Mouse (Mus musculus) embryonic facial prominence, embryonic 15.5 days (tissue): ENCODE results near the gene Med26. TPM values are rescaled to one million over a fixed set of nuclear protein-coding genes. Genes with fewer than 3 reads are reported as not detected.
A peak's percentile ranks its signal among the peaks of the same experiment; 100 is the strongest.

ENCODE experiments used
- ATAC-seq: fragments of 200-750 bp; cut with Nextera tagmentation; 2 replicates; pipeline ENCODE4 v1.8.0; 2017; ENCODE audit warnings: low read depth, moderate TSS enrichment; ENCODE audit not compliant: insufficient number of reproducible peaks, low FRiP score, low TSS enrichment
- H3K27ac ChIP-seq: fragments of 300-500 bp; sonication (generic); replicated peaks from 2 replicates; pipeline ENCODE4 v1.5.1; 2015; ENCODE audit warnings: mild to moderate bottlenecking, inconsistent platforms
- H3K27me3 ChIP-seq: fragments of 300-500 bp; sonication (generic); 2 replicates; pipeline ENCODE4 v1.6.1; 2015; ENCODE audit warnings: inconsistent platforms
- H3K36me3 ChIP-seq: fragments of 300-500 bp; sonication (generic); 2 replicates; pipeline ENCODE4 v1.6.1; 2015; ENCODE audit warnings: mild to moderate bottlenecking, inconsistent platforms
- H3K4me1 ChIP-seq: fragments of 300-500 bp; sonication (generic); 2 replicates; pipeline ENCODE4 v1.6.1; 2015; ENCODE audit warnings: inconsistent platforms
- H3K4me2 ChIP-seq: fragments of 300-500 bp; sonication (generic); replicated peaks from 2 replicates; pipeline ENCODE4 v1.6.1; 2015; ENCODE audit warnings: mild to moderate bottlenecking, inconsistent platforms
- H3K4me3 ChIP-seq: fragments of 300-500 bp; sonication (generic); replicated peaks from 2 replicates; pipeline ENCODE4 v1.5.1; 2015; ENCODE audit warnings: mild to moderate bottlenecking, inconsistent platforms
- H3K9ac ChIP-seq: fragments of 300-500 bp; sonication (generic); 2 replicates; pipeline ENCODE4 v1.6.1; 2015; ENCODE audit warnings: inconsistent platforms
- H3K9me3 ChIP-seq: fragments of 300-500 bp; sonication (generic); replicated peaks from 2 replicates; pipeline ENCODE4 v1.6.1; 2016; ENCODE audit warnings: inconsistent platforms
- WGBS: fragments of 180-500 bp; shearing (Covaris S2); methylation state at CpG from one replicate; pipeline ENCODE4 v1.1.7; 2015; 5-methylcytosine and 5-hydroxymethylcytosine counted together
- polyA plus RNA-seq: library from polyadenylated mRNA; unstranded; fragments of >200 nt; fragmentation: Nextera tagmentation; extraction: Ambion mirVana; gene quantifications from 2 replicates; pipeline ENCODE4 v1.2.1, GENCODE M21; 2015

Gene Med26
- polyA plus RNA-seq, 1 experiment from 2014 or later: 20.4 TPM

GRCm38 (mm10) chr8:72547122-72547801, 808 bp downstream of the Med26 start:
- Histone ChIP-seq H3K9me3 (no peaks in the 10 kb centered on the region), H3K27ac (peak overlapping the region; percentile 97), H3K36me3 (0 out of 2 replicates have a peak, but pooled peaks cover 13% of the 10 kb centered on the region), H3K4me2 (peak overlapping the region; percentile 84), H3K4me3 (peak overlapping the region; percentile 96), H3K27me3 (no peaks in the 10 kb centered on the region), H3K9ac (peak overlapping the region; percentile 99), H3K4me1 (peaks cover 19% of the 10 kb centered on the region)
- 1% methylated on average over 27 of the region's 27 CpGs for WGBS
- no peak for ATAC-seq

DNA sequence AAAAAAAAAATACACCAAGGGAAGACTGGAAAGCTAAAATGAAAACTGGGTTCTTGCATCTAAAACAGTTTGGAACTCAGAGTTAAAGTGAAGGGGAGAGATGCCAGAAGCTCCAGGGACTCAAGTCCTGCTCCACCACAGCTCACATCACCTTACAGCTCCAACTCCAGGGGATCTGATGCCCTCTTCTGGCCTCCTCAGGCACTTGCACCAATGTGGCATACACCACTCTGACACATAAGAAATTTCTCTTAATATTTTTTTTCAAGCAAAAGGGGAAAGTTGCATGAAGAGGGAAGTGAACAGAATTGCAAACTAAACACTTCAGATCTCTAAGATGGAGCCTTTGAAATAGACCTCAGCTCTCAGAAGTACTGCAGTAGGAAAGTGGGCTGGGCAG, 8.8 kb downstream of the Med26 start:
- ATAC-seq: no peak
- no peak overlapping the region for H3K27ac ChIP-seq
- 0 out of 2 replicates have a peak, but pooled peaks cover 11% of the 10 kb centered on the region for H3K36me3 ChIP-seq
- no peaks in the 10 kb centered on the region for H3K9me3 ChIP-seq
- H3K4me1 ChIP-seq: no peaks in the 10 kb centered on the region
- no peak overlapping the region for H3K4me3 ChIP-seq
- H3K4me2 ChIP-seq: no peak overlapping the region
- H3K27me3 ChIP-seq: no peaks in the 10 kb centered on the region
- no peak overlapping the region for H3K9ac ChIP-seq

DNA sequence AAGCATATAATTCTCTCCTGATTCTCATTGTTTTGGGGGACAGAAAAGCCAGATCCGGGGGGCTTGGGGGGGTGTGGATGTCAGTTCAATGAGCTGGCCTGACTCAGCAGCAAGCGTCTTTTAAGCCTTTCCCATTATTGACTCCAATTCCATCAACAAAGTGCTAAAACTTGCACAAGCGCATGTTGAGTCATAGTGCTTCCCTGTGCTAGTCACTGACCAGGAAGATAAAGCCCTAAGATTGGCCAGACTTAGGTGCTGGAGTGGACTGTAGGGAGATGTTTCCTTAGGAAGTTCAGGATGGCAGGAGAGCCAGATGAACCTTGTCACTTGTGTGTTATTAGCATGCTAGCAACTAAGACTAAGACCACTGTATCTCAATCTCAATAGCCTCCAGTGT, 13.2 kb downstream of the Med26 start:
- Histone ChIP-seq H3K9me3 (no peaks in the 10 kb centered on the region), H3K27me3 (no peaks in the 10 kb centered on the region), H3K4me3 (no peak overlapping the region), H3K9ac (no peak overlapping the region), H3K4me1 (no peaks in the 10 kb centered on the region), H3K36me3 (no peaks in the 10 kb centered on the region), H3K4me2 (no peak overlapping the region), H3K27ac (no peak overlapping the region)
- 93% methylated on average over 3 of the region's 3 CpGs for WGBS
- ATAC-seq: no peak

DNA sequence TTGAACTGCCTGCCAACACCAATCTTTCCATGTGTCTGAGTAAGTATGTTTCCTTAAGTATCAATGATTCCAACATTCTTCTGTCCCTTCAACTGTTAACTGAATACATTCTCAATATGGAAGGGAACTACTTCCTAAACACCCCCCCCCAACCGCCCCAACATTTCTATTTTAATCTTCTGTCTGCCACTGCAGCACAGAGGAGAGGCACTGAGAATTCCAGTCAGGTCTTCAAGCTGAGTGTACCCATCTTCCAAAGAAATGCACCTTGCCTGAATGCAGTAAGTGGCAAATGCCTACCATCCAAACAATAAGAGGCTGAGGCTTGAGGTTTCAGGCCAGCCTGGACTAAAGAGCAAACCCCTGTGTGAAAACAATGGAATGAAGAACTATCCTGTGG, 16.0 kb downstream of the Med26 start:
- no peaks in the 10 kb centered on the region for H3K4me1 ChIP-seq
- H3K27ac ChIP-seq: no peak overlapping the region
- 100% methylated on average over 1 of the region's 1 CpGs for WGBS
- H3K4me3 ChIP-seq: no peak overlapping the region
- H3K36me3 ChIP-seq: no peaks in the 10 kb centered on the region
- no peak for ATAC-seq
- H3K4me2 ChIP-seq: no peak overlapping the region
- no peak overlapping the region for H3K9ac ChIP-seq
- no peaks in the 10 kb centered on the region for H3K9me3 ChIP-seq
- H3K27me3 ChIP-seq: no peaks in the 10 kb centered on the region

DNA sequence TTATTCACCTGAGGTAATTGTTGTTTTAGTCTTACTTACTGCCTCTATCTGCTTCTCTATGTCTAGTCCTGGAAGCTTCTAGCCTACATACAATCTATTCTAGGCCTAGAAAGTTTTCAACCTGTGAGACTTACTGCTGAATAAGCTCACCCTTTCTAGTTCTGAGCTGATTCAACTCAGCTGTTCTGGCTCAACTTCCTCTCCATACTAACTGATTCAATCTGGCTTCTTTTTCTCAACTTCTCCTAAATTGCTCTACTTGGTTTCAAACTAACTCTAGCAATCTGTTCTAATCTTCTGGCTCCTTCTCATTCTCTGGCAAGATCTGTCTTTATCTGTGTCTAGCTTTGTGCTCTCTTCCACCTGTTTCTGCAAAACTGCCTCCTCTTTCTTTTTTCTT, 26.2 kb downstream of the Med26 start:
- 0 out of 2 replicates have a peak, but pooled peaks cover 6% of the 10 kb centered on the region for H3K36me3 ChIP-seq
- no peaks in the 10 kb centered on the region for H3K9me3 ChIP-seq
- no peak overlapping the region for H3K4me2 ChIP-seq
- no peak for ATAC-seq
- H3K4me3 ChIP-seq: no peak overlapping the region
- no peaks in the 10 kb centered on the region for H3K4me1 ChIP-seq
- H3K9ac ChIP-seq: no peak overlapping the region
- no peaks in the 10 kb centered on the region for H3K27me3 ChIP-seq
- no peak overlapping the region for H3K27ac ChIP-seq

GRCm38 (mm10) chr8:72517421-72517988, 30.6 kb downstream of the Med26 start:
- Histone ChIP-seq H3K27ac (no peak overlapping the region), H3K9ac (no peak overlapping the region)
- ATAC-seq: no peak

DNA sequence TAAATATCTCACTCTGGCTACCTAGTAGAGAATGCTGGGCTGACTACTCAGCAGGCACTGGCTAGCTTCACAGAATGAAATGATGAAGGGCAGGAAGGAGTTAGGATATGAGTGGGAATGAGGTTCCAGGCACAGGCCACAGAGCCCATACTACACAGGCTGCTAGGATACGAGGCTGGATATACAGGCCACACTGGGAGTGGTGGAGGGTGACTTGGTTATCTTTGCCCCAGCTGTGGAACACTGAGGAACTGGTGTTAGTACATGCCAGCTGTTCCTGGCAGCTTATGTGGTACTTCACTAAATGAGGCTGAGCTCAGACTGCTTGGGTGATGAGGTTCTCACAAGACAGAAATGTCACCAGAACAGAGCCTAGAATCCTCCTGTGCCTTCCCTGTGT, 34.9 kb downstream of the Med26 start:
- WGBS: 80% methylated on average over 1 of the region's 1 CpGs
- no peak overlapping the region for H3K27ac ChIP-seq
- no peaks in the 10 kb centered on the region; the same call in 1 of the 2 replicates for H3K36me3 ChIP-seq
- ATAC-seq: no peak
- no peaks in the 10 kb centered on the region for H3K9me3 ChIP-seq
- no peak overlapping the region for H3K9ac ChIP-seq
- no peaks in the 10 kb centered on the region for H3K27me3 ChIP-seq
- H3K4me2 ChIP-seq: no peak overlapping the region
- 0 out of 2 replicates have a peak, but pooled peaks cover 16% of the 10 kb centered on the region for H3K4me1 ChIP-seq
- H3K4me3 ChIP-seq: no peak overlapping the region

More at GRCm38 (mm10) chr8:72517421-72517988, 30.6 kb downstream of the Med26 start:
- Histone ChIP-seq H3K4me2 (no peak overlapping the region), H3K4me3 (no peak overlapping the region), H3K4me1 (no peaks in the 10 kb centered on the region), H3K9me3 (no peaks in the 10 kb centered on the region), H3K36me3 (no peaks in the 10 kb centered on the region; the same call in 1 of the 2 replicates), H3K27me3 (no peaks in the 10 kb centered on the region)
- 82% methylated on average over 7 of the region's 7 CpGs for WGBS

DNA sequence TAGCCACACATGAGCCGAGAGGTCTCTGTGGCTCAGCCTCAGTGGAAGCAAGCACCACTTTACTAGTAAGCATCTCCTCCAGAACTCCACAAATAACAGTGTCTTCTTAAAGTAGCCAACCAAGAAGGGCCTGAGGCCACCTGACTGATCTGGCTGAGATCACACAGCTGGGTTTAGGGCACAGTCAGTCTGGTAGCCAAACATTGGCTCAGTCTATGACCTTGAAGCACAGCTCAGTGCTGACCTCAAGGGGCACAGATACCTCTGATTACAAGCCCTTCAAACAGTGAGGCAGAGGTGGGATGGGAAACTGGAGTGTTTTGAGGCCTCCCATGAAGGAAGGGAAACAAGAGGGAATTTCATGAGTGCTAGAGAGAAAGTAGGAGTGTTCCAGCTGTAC, 35.4 kb downstream of the Med26 start:
- no peaks in the 10 kb centered on the region for H3K9me3 ChIP-seq
- no peak overlapping the region for H3K4me2 ChIP-seq
- no peaks in the 10 kb centered on the region for H3K27me3 ChIP-seq
- WGBS: 83% methylated on average over 1 of the region's 1 CpGs
- H3K4me1 ChIP-seq: 0 out of 2 replicates have a peak, but pooled peaks cover 17% of the 10 kb centered on the region
- H3K27ac ChIP-seq: no peak overlapping the region
- H3K4me3 ChIP-seq: no peak overlapping the region
- H3K9ac ChIP-seq: no peak overlapping the region
- H3K36me3 ChIP-seq: no peaks in the 10 kb centered on the region; the same call in 1 of the 2 replicates
- ATAC-seq: no peak

DNA sequence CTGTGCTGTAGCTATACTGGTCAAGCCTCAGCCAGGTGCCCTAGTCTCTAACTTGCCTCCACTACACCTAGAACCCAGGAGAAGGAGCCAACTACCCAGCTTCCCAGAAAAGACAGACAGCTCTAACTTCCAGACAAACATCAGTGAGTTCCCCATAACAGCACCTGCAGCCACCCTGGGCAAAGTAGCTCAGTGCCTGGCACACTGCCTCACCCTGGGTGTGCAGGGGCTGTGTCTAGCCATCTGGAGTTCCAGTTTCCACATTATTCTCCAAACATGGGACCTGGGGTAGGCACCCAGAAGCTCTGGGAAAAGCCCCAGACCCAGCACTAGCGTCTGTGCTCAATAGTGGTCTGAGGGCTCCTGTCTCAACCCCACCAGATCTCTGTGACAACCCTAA, 40.6 kb downstream of the Med26 start:
- Histone ChIP-seq H3K9ac (no peak overlapping the region), H3K4me3 (no peak overlapping the region), H3K4me2 (no peak overlapping the region), H3K27ac (no peak overlapping the region), H3K4me1 (peaks cover 22% of the 10 kb centered on the region; the same call in 1 of the 2 replicates), H3K27me3 (no peaks in the 10 kb centered on the region), H3K9me3 (no peaks in the 10 kb centered on the region), H3K36me3 (0 out of 2 replicates have a peak, but pooled peaks cover 5% of the 10 kb centered on the region)
- WGBS: 68% methylated on average over 1 of the region's 1 CpGs
- no peak for ATAC-seq

GRCm38 (mm10) chr8:72504637-72505314, 43.3 kb downstream of the Med26 start:
- Histone ChIP-seq H3K4me3 (no peak overlapping the region), H3K27me3 (no peaks in the 10 kb centered on the region), H3K4me1 (peaks cover 8% of the 10 kb centered on the region; the same call in 1 of the 2 replicates), H3K4me2 (no peak overlapping the region), H3K9me3 (no peaks in the 10 kb centered on the region), H3K27ac (no peak overlapping the region), H3K9ac (no peak overlapping the region), H3K36me3 (0 out of 2 replicates have a peak, but pooled peaks cover 5% of the 10 kb centered on the region)
- no peak for ATAC-seq

- Histone ChIP-seq H3K4me1 (peaks cover 12% of the 10 kb centered on the region; the same call in 1 of the 2 replicates), H3K27me3 (no peaks in the 10 kb centered on the region), H3K27ac (no peak overlapping the region), H3K4me2 (no peak overlapping the region), H3K9me3 (no peaks in the 10 kb centered on the region), H3K9ac (no peak overlapping the region), H3K36me3 (0 out of 2 replicates have a peak, but pooled peaks cover 5% of the 10 kb centered on the region), H3K4me3 (no peak overlapping the region)
- no peak for ATAC-seq
Measured at GRCm38 (mm10) chr8:72504137-72504536, 43.9 kb downstream of the Med26 start.
